8 mouse cellular contexts compared by ENCODE assay signal in the genomic region with DNA sequence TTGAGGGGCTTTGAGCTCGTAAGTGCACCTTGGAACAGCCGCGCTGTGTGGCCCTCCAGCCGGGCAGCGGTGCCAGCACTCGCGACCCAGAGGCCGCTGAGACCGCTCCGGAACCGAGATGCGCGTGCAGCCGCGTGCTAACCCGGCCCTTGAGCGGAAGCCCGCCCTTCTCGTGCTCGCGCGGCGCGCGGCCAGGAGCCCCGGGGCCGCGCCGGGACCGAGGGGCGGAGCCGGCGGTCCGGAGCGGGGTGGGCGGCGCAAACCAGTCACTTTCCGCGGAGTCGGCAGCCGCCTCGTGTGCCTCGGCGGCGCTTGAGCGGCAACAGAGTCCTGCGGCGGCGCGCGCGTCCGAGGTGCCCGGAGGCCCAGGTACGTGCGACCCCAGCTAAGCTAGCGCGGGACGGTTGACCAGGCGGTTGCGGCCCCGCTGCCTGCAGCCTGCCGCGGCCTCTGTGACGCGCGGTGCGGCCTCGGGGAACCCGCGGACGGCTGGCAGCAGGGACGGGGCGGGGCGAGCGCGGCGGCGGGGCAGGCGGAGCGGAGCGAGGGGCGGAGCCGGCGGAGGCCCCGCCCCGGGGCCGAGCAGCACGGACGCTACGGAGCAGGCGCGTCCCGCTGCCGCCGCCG. TPM values are rescaled to one million over a fixed set of nuclear protein-coding genes. Genes with fewer than 3 reads are reported as not detected.
DNase-seq lines count a peak whose midpoint lies in the region; ATAC-seq and TF ChIP-seq lines count a peak whose summit lies in the region.

Gene Tent4b, plus strand, starts transcription at position 269 of the 627 bp plus-strand sequence.

- peak; percentile 87 for ATAC-seq in frontal cortex, adult (ENCODE audit: low TSS enrichment)
- ATAC-seq in lung, postnatal 0 days, result peak; percentile 97

- H3K36me3 ChIP-seq in hindbrain, embryonic 10.5 days, result peaks cover 13% of the 10 kb centered on the region; the same call in 1 of the 2 replicates
- no peaks in the 10 kb centered on the region for H3K36me3 ChIP-seq in lung, postnatal 0 days (ENCODE audit: insufficient read depth, low read length)

- H3K4me2 ChIP-seq in lung, postnatal 0 days (replicated peaks; ENCODE audit: low read depth, low read length), result peak within 1 kb of the TSS; percentile 94

- H3K4me1 ChIP-seq in hindbrain, embryonic 10.5 days (replicated peaks), result peaks cover 38% of the 10 kb centered on the region
- peaks cover 11% of the 10 kb centered on the region; the same call in 1 of the 2 replicates for H3K4me1 ChIP-seq in lung, postnatal 0 days (ENCODE audit: insufficient read depth, low read depth, low read length)

- TF ChIP-seq EP300 in lung, postnatal 0 days (IDR thresholded peaks at IDR 0.05), result no peak

- H3K4me3 ChIP-seq in hindbrain, embryonic 10.5 days, result peak within 1 kb of the TSS; percentile 97
- peak within 1 kb of the TSS; percentile 89 for H3K4me3 ChIP-seq in lung, postnatal 0 days (ENCODE audit: low read depth, low read length)

- H3K9ac ChIP-seq in lung, postnatal 0 days (replicated peaks; ENCODE audit: low read depth), result peak within 1 kb of the TSS; percentile 68

- DNase-seq in MEL-GATA-1-ER (ENCODE audit: extremely low read depth, low read depth), result peak; percentile 49
- DNase-seq in cerebellum, adult 8-10 months, result peak; percentile 95
- DNase-seq in hindbrain, embryonic 10.5 days (ENCODE audit: low spot score), result peak; percentile 91
- peak; percentile 94 for DNase-seq in layer of hippocampus, adult 9-11 months
- peak; percentile 96 for DNase-seq in lung, postnatal 0 days (ENCODE audit: low spot score)
- DNase-seq in ovary, postnatal 14 days (ENCODE audit: low spot score), result peak; percentile 89
- peak; percentile 94 for DNase-seq in thymus, postnatal 14 days

- H3K27me3 ChIP-seq in hindbrain, embryonic 10.5 days (ENCODE audit: insufficient read depth, poor library complexity, severe bottlenecking), result no peaks in the 10 kb centered on the region
- H3K27me3 ChIP-seq in lung, postnatal 0 days (replicated peaks; ENCODE audit: insufficient read depth, low read length), result no peaks in the 10 kb centered on the region

- under 1% methylated on average over 77 of the region's 97 CpGs for WGBS in hindbrain, embryonic 10.5 days
- WGBS in lung, postnatal 0 days, result under 1% methylated on average over 61 of the region's 97 CpGs

- peak within 1 kb of the TSS; percentile 97 for H3K27ac ChIP-seq in hindbrain, embryonic 10.5 days
- H3K27ac ChIP-seq in lung, postnatal 0 days (ENCODE audit: low read length), result peak within 1 kb of the TSS; percentile 96

- no peaks in the 10 kb centered on the region for H3K9me3 ChIP-seq in hindbrain, embryonic 10.5 days
- H3K9me3 ChIP-seq in lung, postnatal 0 days (ENCODE audit: low read length), result no peaks in the 10 kb centered on the region

- TF ChIP-seq CTCF in lung, postnatal 0 days (IDR thresholded peaks at IDR 0.05), result no peak

RNA-seq across cellular contexts. Expression of gene Tent4b, which starts in this region (rescaled TPM):
- 8.1 and 10.0 TPM in 2 replicates for polyA plus RNA-seq in hindbrain, embryonic 10.5 days (2016; fragmentation: Nextera tagmentation; extraction: Ambion mirVana)
- 6.5 and 6.7 TPM in 2 replicates for polyA plus RNA-seq in lung, postnatal 0 days (2015; fragmentation: Nextera tagmentation; extraction: Ambion mirVana)

Comparison
In these comparisons a context has a peak if more than half of its experiments do, and no peak if none do; other contexts are left out.
1. Peak in every context shown above with its lines: DNase-seq, ATAC-seq, H3K4me3 ChIP-seq and H3K27ac ChIP-seq.